Mouse (Mus musculus): Measurements from ENCODE around the gene LTO1. TPM values are rescaled to one million over a fixed set of nuclear protein-coding genes. Genes with fewer than 3 reads are reported as not detected.

Gene LTO1
- total and polyA plus RNA-seq, 2 experiments from 2014 or later: 18.9 to 19.2 TPM

GRCm38 (mm10) chr7:144929506-144929905, 14.6 kb downstream of the LTO1 start:
- Histone ChIP-seq H3K4me3 (ENCODE audit: low read depth, low read length) (no peak overlapping the region), H3K27ac (ENCODE audit: low read depth, low read length) (no peak overlapping the region), H3K9me3 (ENCODE audit: low read length) (no peaks in the 10 kb centered on the region), H3K4me2 (ENCODE audit: low read depth, low read length, poor library complexity, severe bottlenecking) (no peak overlapping the region), H3K4me1 (ENCODE audit: insufficient read depth, low read length) (no peaks in the 10 kb centered on the region), H3K9ac (replicated peaks; ENCODE audit: low read length, poor library complexity, severe bottlenecking) (no peak overlapping the region), H3K36me3 (ENCODE audit: insufficient read depth, low read length) (peaks cover 8% of the 10 kb centered on the region; the same call in 1 of the 2 replicates), H3K27me3 (ENCODE audit: insufficient read depth, low read length) (no peaks in the 10 kb centered on the region)
- DNase-seq (ENCODE audit: low spot score): no peak
- TF ChIP-seq CTCF (IDR thresholded peaks at IDR 0.05): no peak
- 78% methylated on average over 8 of the region's 8 CpGs for WGBS
- no peak for ATAC-seq (ENCODE audit: low FRiP score)

- H3K36me3 ChIP-seq (ENCODE audit: insufficient read depth, low read length): peaks cover 8% of the 10 kb centered on the region; the same call in 1 of the 2 replicates
- no peak for ATAC-seq (ENCODE audit: low FRiP score)
- peak; percentile 75 for DNase-seq (ENCODE audit: low spot score)
- H3K9ac ChIP-seq (replicated peaks; ENCODE audit: low read length, poor library complexity, severe bottlenecking): no peak overlapping the region
- H3K4me3 ChIP-seq (ENCODE audit: low read depth, low read length): no peak overlapping the region
- no peak overlapping the region for H3K27ac ChIP-seq (ENCODE audit: low read depth, low read length)
- no peak overlapping the region for H3K4me2 ChIP-seq (ENCODE audit: low read depth, low read length, poor library complexity, severe bottlenecking)
- H3K9me3 ChIP-seq (ENCODE audit: low read length): no peaks in the 10 kb centered on the region
- WGBS: 31% methylated on average over 5 of the region's 5 CpGs
- H3K27me3 ChIP-seq (ENCODE audit: insufficient read depth, low read length): no peaks in the 10 kb centered on the region
- TF ChIP-seq CTCF (IDR thresholded peaks at IDR 0.05): no peak
- H3K4me1 ChIP-seq (ENCODE audit: insufficient read depth, low read length): no peaks in the 10 kb centered on the region
Measured at GRCm38 (mm10) chr7:144929931-144930330, 15.0 kb downstream of the LTO1 start.

DNA sequence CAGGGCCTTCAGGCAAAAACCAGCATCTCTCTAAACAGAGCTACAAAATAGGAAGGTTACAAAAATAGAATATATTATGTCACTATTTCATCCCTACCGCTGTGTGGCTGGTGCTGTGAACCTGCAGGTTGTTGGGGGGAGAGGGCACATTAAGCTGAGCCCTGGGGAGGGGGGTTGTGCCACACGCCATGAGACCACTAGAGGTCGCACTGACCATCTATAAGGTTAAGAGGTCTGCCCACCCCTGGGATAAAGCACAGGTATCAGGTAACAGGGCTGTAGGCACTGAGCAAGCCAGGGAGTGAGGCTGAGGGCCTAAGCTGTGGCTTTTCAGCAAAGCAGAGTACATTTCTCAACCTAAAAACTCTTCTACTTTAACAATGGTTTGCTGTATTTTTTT, 16.9 kb downstream of the LTO1 start:
- Histone ChIP-seq H3K4me3 (ENCODE audit: low read depth, low read length) (no peak overlapping the region), H3K4me2 (ENCODE audit: low read depth, low read length, poor library complexity, severe bottlenecking) (no peak overlapping the region), H3K36me3 (ENCODE audit: insufficient read depth, low read length) (peaks cover 8% of the 10 kb centered on the region; the same call in 1 of the 2 replicates), H3K27ac (ENCODE audit: low read depth, low read length) (no peak overlapping the region), H3K27me3 (ENCODE audit: insufficient read depth, low read length) (no peaks in the 10 kb centered on the region), H3K9ac (replicated peaks; ENCODE audit: low read length, poor library complexity, severe bottlenecking) (no peak overlapping the region), H3K4me1 (ENCODE audit: insufficient read depth, low read length) (no peaks in the 10 kb centered on the region), H3K9me3 (ENCODE audit: low read length) (no peaks in the 10 kb centered on the region)
- DNase-seq (ENCODE audit: low spot score) (no peak), ATAC-seq (ENCODE audit: low FRiP score) (no peak)
- 18% methylated on average over 3 of the region's 3 CpGs for WGBS
- TF ChIP-seq CTCF (IDR thresholded peaks at IDR 0.05): peak; percentile 72

DNA sequence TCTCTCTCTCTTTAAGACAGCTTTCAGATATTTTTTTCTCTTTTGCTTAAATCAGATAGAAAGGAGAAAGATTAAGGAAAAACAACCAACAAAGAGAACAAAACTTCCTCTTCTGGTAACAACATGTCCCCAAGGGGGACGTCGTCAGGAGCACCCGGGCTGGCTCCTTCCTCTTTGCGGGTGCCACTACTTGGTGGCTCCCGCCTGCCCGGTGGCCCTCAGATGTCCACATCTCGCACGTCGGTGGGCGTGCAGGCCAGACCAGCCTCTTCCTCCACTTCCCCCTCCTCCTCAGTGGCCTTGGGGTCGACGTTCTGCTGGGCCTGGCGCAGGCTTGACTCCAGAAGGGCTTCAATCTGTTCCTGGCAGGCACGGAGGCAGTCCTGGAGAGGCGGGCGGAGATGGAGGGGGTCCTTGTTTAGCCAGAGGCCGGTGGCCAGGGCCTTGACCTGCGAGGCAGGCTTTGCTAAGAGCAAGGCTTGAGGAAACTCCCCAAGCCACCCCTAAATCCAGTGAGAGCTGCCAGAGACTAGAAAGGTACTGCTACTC, 17.6 kb downstream of the LTO1 start:
- Histone ChIP-seq H3K27me3 (ENCODE audit: insufficient read depth, low read length) (no peaks in the 10 kb centered on the region), H3K4me2 (ENCODE audit: low read depth, low read length, poor library complexity, severe bottlenecking) (no peak overlapping the region), H3K4me1 (ENCODE audit: insufficient read depth, low read length) (no peaks in the 10 kb centered on the region), H3K4me3 (ENCODE audit: low read depth, low read length) (no peak overlapping the region), H3K9ac (replicated peaks; ENCODE audit: low read length, poor library complexity, severe bottlenecking) (no peak overlapping the region), H3K27ac (ENCODE audit: low read depth, low read length) (no peak overlapping the region), H3K9me3 (ENCODE audit: low read length) (no peaks in the 10 kb centered on the region), H3K36me3 (ENCODE audit: insufficient read depth, low read length) (peaks cover 6% of the 10 kb centered on the region; the same call in 1 of the 2 replicates)
- ATAC-seq (ENCODE audit: low FRiP score) (no peak), DNase-seq (ENCODE audit: low spot score) (no peak)
- no peak for TF ChIP-seq CTCF (IDR thresholded peaks at IDR 0.05)
- 71% methylated on average over 18 of the region's 18 CpGs for WGBS

DNA sequence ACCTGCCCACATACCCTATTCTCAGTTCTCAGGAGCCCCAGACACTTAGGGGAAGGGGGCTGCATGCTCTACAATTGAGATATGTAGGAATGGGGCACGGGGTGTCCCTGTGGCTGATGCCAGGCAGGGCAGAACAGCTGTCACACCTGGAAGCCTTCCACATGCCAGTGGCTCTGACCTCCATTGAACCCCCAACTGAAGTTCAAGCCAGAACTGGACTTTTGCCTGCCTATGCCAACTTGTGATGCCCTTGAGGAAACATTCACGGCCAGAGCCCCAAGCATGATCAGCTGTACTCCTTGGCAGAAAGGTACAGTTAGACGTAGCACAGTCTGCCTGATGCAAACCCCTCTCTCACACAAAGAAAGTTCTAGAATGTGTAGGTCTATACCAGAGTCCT, 18.4 kb downstream of the LTO1 start:
- DNase-seq (ENCODE audit: low spot score): no peak
- no peak overlapping the region for H3K4me3 ChIP-seq (ENCODE audit: low read depth, low read length)
- TF ChIP-seq CTCF (IDR thresholded peaks at IDR 0.05): no peak
- H3K9ac ChIP-seq (replicated peaks; ENCODE audit: low read length, poor library complexity, severe bottlenecking): no peak overlapping the region
- no peaks in the 10 kb centered on the region; the same call in 1 of the 2 replicates for H3K4me1 ChIP-seq (ENCODE audit: insufficient read depth, low read length)
- no peak overlapping the region for H3K4me2 ChIP-seq (ENCODE audit: low read depth, low read length, poor library complexity, severe bottlenecking)
- ATAC-seq (ENCODE audit: low FRiP score): no peak
- no peaks in the 10 kb centered on the region for H3K9me3 ChIP-seq (ENCODE audit: low read length)
- 0 out of 2 replicates have a peak, but pooled peaks cover 2% of the 10 kb centered on the region for H3K36me3 ChIP-seq (ENCODE audit: insufficient read depth, low read length)
- no peak overlapping the region for H3K27ac ChIP-seq (ENCODE audit: low read depth, low read length)
- 84% methylated on average over 3 of the region's 3 CpGs for WGBS
- no peaks in the 10 kb centered on the region for H3K27me3 ChIP-seq (ENCODE audit: insufficient read depth, low read length)

GRCm38 (mm10) chr7:144933796-144934195, 18.9 kb downstream of the LTO1 start:
- no peak for DNase-seq (ENCODE audit: low spot score)
- WGBS: 96% methylated on average over 8 of the region's 8 CpGs
- peaks cover 2% of the 10 kb centered on the region; the same call in 1 of the 2 replicates for H3K27me3 ChIP-seq (ENCODE audit: insufficient read depth, low read length)

More at GRCm38 (mm10) chr7:144933796-144934195, 18.9 kb downstream of the LTO1 start:
- TF ChIP-seq CTCF (IDR thresholded peaks at IDR 0.05): no peak
- no peaks in the 10 kb centered on the region for H3K9me3 ChIP-seq (ENCODE audit: low read length)
- no peak overlapping the region for H3K9ac ChIP-seq (replicated peaks; ENCODE audit: low read length, poor library complexity, severe bottlenecking)
- no peak overlapping the region for H3K4me3 ChIP-seq (ENCODE audit: low read depth, low read length)
- H3K4me1 ChIP-seq (ENCODE audit: insufficient read depth, low read length): peaks cover 1% of the 10 kb centered on the region; the same call in 1 of the 2 replicates
- no peak for ATAC-seq (ENCODE audit: low FRiP score)
- H3K4me2 ChIP-seq (ENCODE audit: low read depth, low read length, poor library complexity, severe bottlenecking): no peak overlapping the region
- H3K36me3 ChIP-seq (ENCODE audit: insufficient read depth, low read length): 0 out of 2 replicates have a peak, but pooled peaks cover 2% of the 10 kb centered on the region
- H3K27ac ChIP-seq (ENCODE audit: low read depth, low read length): no peak overlapping the region
